Mouse (Mus musculus) stomach, embryonic 16.5 days (tissue): ENCODE measurements at regions not wholly inside any gene's neighbourhood (a gene's known extent, or its start where the extent isn't known, plus 50 kb on each side); places are given as distances from the start of the nearest gene placed in this dataset.
A peak's percentile ranks its signal among the peaks of the same experiment; 100 is the strongest.

Experiments
- ATAC-seq: fragments of 200-750 bp; cut with Nextera tagmentation; 2 replicates; pipeline ENCODE4 v1.8.0; 2017; ENCODE audit warnings: moderate number of reproducible peaks, moderate TSS enrichment; ENCODE audit not compliant: insufficient read depth, low FRiP score
- H3K27ac ChIP-seq: fragments of 300-500 bp; sonication (generic); 2 replicates; pipeline ENCODE4 v1.5.1; 2014; ENCODE audit warnings: low read length
- H3K27me3 ChIP-seq: fragments of 300-500 bp; sonication (generic); 2 replicates; pipeline ENCODE4 v1.6.1; 2014; ENCODE audit warnings: low read length, control low read depth, mixed read lengths; ENCODE audit not compliant: control insufficient read depth, insufficient read depth
- H3K36me3 ChIP-seq: fragments of 300-500 bp; sonication (generic); 2 replicates; pipeline ENCODE4 v1.6.1; 2014; ENCODE audit warnings: low read length; ENCODE audit not compliant: control insufficient read depth, insufficient read depth
- H3K4me1 ChIP-seq: fragments of 300-500 bp; sonication (generic); 2 replicates; pipeline ENCODE4 v1.6.1; 2014; ENCODE audit warnings: low read length, control low read depth, mixed read lengths; ENCODE audit not compliant: control insufficient read depth, insufficient read depth
- H3K4me2 ChIP-seq: fragments of 300-500 bp; sonication (generic); 2 replicates; pipeline ENCODE4 v1.6.1; 2014; ENCODE audit warnings: low read depth, low read length, mixed read lengths
- H3K4me3 ChIP-seq: fragments of 300-500 bp; sonication (generic); replicated peaks from 2 replicates; pipeline ENCODE4 v1.5.1; 2014; ENCODE audit warnings: mild to moderate bottlenecking, low read length
- H3K9ac ChIP-seq: fragments of 300-500 bp; sonication (generic); 2 replicates; pipeline ENCODE4 v1.6.1; 2014; ENCODE audit warnings: low read length
- H3K9me3 ChIP-seq: fragments of 300-500 bp; sonication (generic); replicated peaks from 2 replicates; pipeline ENCODE4 v1.6.1; 2016; ENCODE audit warnings: low read length, control low read depth; ENCODE audit not compliant: control insufficient read depth
- WGBS: fragments of 180-500 bp; shearing (Covaris S2); extraction: QIAGEN DNeasy Blood & Tissue Kit; methylation state at CpG from one replicate; pipeline ENCODE4 v1.1.7; 2014; 5-methylcytosine and 5-hydroxymethylcytosine counted together

GRCm38 (mm10) chr1:41551271-41551670 is 745.9 kb downstream of the Tmem182 start:
- Histone ChIP-seq H3K36me3 (no peaks in the 10 kb centered on the region), H3K9me3 (no peaks in the 10 kb centered on the region), H3K27ac (no peak overlapping the region), H3K4me2 (no peak overlapping the region), H3K4me3 (no peak overlapping the region), H3K27me3 (no peaks in the 10 kb centered on the region), H3K4me1 (no peaks in the 10 kb centered on the region), H3K9ac (no peak overlapping the region)
- no peak for ATAC-seq
- 79% methylated on average over 1 of the region's 1 CpGs for WGBS

DNA sequence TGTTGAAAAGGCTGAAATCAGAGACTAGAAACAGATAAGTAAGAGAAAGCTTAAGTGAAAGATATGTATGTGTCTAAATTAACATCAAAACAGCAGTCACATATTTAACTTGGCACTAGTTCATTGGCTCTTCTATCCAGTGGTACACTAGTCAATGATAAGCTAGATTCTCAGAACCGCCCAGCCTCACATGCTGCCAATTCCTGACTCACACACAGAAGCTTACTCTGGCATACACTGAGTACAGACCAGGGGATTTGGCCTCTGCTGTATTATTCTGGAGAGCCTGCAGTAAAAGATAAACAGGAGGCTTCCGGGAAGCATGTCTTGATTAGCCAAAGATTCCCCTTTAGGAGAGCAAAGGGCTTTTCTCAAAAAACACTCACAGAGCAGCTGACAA is 750.2 kb downstream of the Tmem182 start:
- Histone ChIP-seq H3K9me3 (no peaks in the 10 kb centered on the region), H3K4me2 (no peak overlapping the region), H3K4me1 (no peaks in the 10 kb centered on the region), H3K27me3 (no peaks in the 10 kb centered on the region), H3K9ac (no peak overlapping the region), H3K36me3 (no peaks in the 10 kb centered on the region), H3K4me3 (no peak overlapping the region), H3K27ac (no peak overlapping the region)
- 37% methylated on average over 2 of the region's 2 CpGs for WGBS
- peak; percentile 50; the same call in 1 of the 2 replicates for ATAC-seq

GRCm38 (mm10) chr1:41559101-41559665 is 753.8 kb downstream of the Tmem182 start:
- Histone ChIP-seq H3K36me3 (no peaks in the 10 kb centered on the region), H3K4me2 (no peak overlapping the region), H3K27me3 (no peaks in the 10 kb centered on the region), H3K9me3 (no peaks in the 10 kb centered on the region), H3K4me1 (no peaks in the 10 kb centered on the region), H3K27ac (no peak overlapping the region), H3K9ac (no peak overlapping the region), H3K4me3 (no peak overlapping the region)
- WGBS = 86% methylated on average over 17 of the region's 17 CpGs
- no peak for ATAC-seq

GRCm38 (mm10) chr1:41559991-41560390 is 754.6 kb downstream of the Tmem182 start:
- 69% methylated on average over 3 of the region's 3 CpGs for whole genome bisulfite sequencing
- Histone ChIP-seq H3K4me2 (no peak overlapping the region), H3K9me3 (no peaks in the 10 kb centered on the region), H3K4me1 (no peaks in the 10 kb centered on the region), H3K9ac (no peak overlapping the region), H3K27me3 (no peaks in the 10 kb centered on the region), H3K4me3 (no peak overlapping the region), H3K27ac (no peak overlapping the region), H3K36me3 (no peaks in the 10 kb centered on the region)
- ATAC-seq = no peak

GRCm38 (mm10) chr1:41603471-41603870 is 798.1 kb downstream of the Tmem182 start:
- no peak for ATAC-seq
- H3K9me3 ChIP-seq = no peaks in the 10 kb centered on the region
- H3K4me1 ChIP-seq = no peaks in the 10 kb centered on the region
- 79% methylated on average over 5 of the region's 5 CpGs for WGBS
- H3K4me3 ChIP-seq = no peak overlapping the region
- H3K36me3 ChIP-seq = no peaks in the 10 kb centered on the region
- H3K4me2 ChIP-seq = no peak overlapping the region
- H3K9ac ChIP-seq = no peak overlapping the region
- H3K27me3 ChIP-seq = no peaks in the 10 kb centered on the region
- H3K27ac ChIP-seq = no peak overlapping the region

GRCm38 (mm10) chr1:41604996-41605747 is 799.8 kb downstream of the Tmem182 start:
- H3K9ac ChIP-seq = no peak overlapping the region

DNA sequence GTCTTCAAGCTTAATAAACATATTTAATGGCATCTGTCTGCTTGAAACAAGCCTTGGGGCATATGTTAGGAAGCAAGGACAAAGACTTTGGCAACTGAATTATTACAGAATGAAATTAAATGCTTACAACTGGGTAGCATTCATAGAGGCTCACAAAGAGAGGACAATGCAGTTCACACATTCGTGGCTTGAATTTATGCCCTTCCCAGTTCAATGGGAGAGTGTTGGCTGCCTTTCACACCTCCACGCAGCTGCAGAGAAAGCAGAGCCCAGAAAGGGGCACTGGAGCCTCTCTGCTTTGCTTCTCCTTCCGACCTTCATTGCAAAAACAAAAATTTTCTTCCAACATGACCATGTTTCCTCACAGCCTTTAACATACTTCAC is 800.3 kb downstream of the Tmem182 start:
- H3K4me2 ChIP-seq = no peak overlapping the region
- 28% methylated on average over 3 of the region's 3 CpGs for WGBS
- H3K9ac ChIP-seq = no peak overlapping the region
- no peak overlapping the region for H3K4me3 ChIP-seq
- H3K36me3 ChIP-seq = no peaks in the 10 kb centered on the region
- no peak overlapping the region for H3K27ac ChIP-seq
- no peak for ATAC-seq
- H3K4me1 ChIP-seq = no peaks in the 10 kb centered on the region
- no peaks in the 10 kb centered on the region for H3K27me3 ChIP-seq
- no peaks in the 10 kb centered on the region for H3K9me3 ChIP-seq

More at GRCm38 (mm10) chr1:41604996-41605747, 799.8 kb downstream of the Tmem182 start:
- WGBS = 77% methylated on average over 14 of the region's 14 CpGs
- Histone ChIP-seq H3K4me1 (no peaks in the 10 kb centered on the region), H3K4me3 (no peak overlapping the region), H3K9me3 (no peaks in the 10 kb centered on the region), H3K27me3 (no peaks in the 10 kb centered on the region), H3K36me3 (no peaks in the 10 kb centered on the region), H3K4me2 (no peak overlapping the region), H3K27ac (no peak overlapping the region)
- ATAC-seq = no peak

DNA sequence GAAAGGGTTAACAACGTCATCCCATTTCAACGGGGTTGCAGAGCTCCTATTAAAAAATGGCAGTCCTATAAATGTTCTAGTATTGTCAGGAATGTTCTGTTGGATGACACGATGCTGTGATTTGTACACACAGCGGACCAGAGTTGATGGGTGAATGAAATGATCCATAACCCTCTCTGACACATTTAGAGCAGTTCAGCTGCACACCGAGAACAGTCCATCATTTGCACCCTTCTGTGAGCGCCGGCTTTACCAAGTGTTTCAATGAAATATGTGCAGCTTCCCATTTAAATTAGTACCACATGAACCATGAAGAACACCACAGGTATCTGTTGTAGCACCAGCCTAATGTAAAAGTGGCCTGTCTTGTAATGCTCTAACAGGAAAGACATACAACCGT is 805.4 kb downstream of the Tmem182 start:
- WGBS = 73% methylated on average over 8 of the region's 8 CpGs
- Histone ChIP-seq H3K36me3 (no peaks in the 10 kb centered on the region), H3K4me2 (no peak overlapping the region), H3K4me3 (no peak overlapping the region), H3K27me3 (no peaks in the 10 kb centered on the region), H3K9me3 (no peaks in the 10 kb centered on the region), H3K9ac (no peak overlapping the region), H3K27ac (no peak overlapping the region), H3K4me1 (no peaks in the 10 kb centered on the region)
- ATAC-seq = no peak

GRCm38 (mm10) chr1:41651804-41652203 is 846.4 kb downstream of the Tmem182 start:
- ATAC-seq = no peak
- H3K4me1 ChIP-seq = no peaks in the 10 kb centered on the region
- no peaks in the 10 kb centered on the region for H3K27me3 ChIP-seq
- H3K36me3 ChIP-seq = no peaks in the 10 kb centered on the region
- H3K27ac ChIP-seq = no peak overlapping the region
- no peaks in the 10 kb centered on the region for H3K9me3 ChIP-seq
- H3K9ac ChIP-seq = no peak overlapping the region
- H3K4me2 ChIP-seq = no peak overlapping the region
- WGBS = 59% methylated on average over 9 of the region's 9 CpGs
- H3K4me3 ChIP-seq = no peak overlapping the region
